9 mouse cellular contexts compared by ENCODE assay signal in genomic region chr9:58534766-58535165, GRCm38 (mm10). TPM values are rescaled to one million over a fixed set of nuclear protein-coding genes. Genes with fewer than 3 reads are reported as not detected.
A peak's percentile ranks its signal among the peaks of the same experiment; 100 is the strongest.
DNase-seq lines count a peak whose midpoint lies in the region; ATAC-seq and TF ChIP-seq lines count a peak whose summit lies in the region.
"Had no signal": no experiment of that assay in that cellular context is flagged by ENCODE, and none has a peak within 500 bp of the region (broad histone marks: within the 10 kb centered on the region; RNA-seq: fewer than 3 reads in every experiment).

No protein-coding gene starts in this region.

- no peak overlapping the region for H3K9ac ChIP-seq in hindbrain, postnatal 0 days (replicated peaks; ENCODE audit: low read length)

- peak; percentile 89 for TF ChIP-seq CTCF in layer of hippocampus, adult 2 months (conservative IDR thresholded peaks at IDR 0.05)
- peak; percentile 84 for TF ChIP-seq CTCF in hindbrain, postnatal 0 days (IDR thresholded peaks at IDR 0.05; ENCODE audit: low read depth)
- TF ChIP-seq CTCF in lung, adult 2 months (IDR thresholded peaks at IDR 0.05; ENCODE audit: insufficient read depth, low read length): 0 out of 2 replicates have a peak, but pooled peaks have one; percentile 5

- peaks cover 17% of the 10 kb centered on the region for H3K36me3 ChIP-seq in hindbrain, postnatal 0 days (ENCODE audit: insufficient read depth, low read length)

- H3K9me3 ChIP-seq in hindbrain, postnatal 0 days (ENCODE audit: low read length): no peaks in the 10 kb centered on the region

- no peak overlapping the region for H3K4me2 ChIP-seq in hindbrain, postnatal 0 days (ENCODE audit: low read depth, low read length)

- no peaks in the 10 kb centered on the region for H3K4me1 ChIP-seq in hindbrain, postnatal 0 days (ENCODE audit: insufficient read depth, low read length)
- no peaks in the 10 kb centered on the region for H3K4me1 ChIP-seq in lung, adult 2 months (ENCODE audit: control insufficient read depth, insufficient read depth, low read length)

- peak; percentile 58 to 72 for DNase-seq in layer of hippocampus, adult 2 months (ENCODE audit: low spot score in 2 of 2)
- no peak for DNase-seq in layer of hippocampus, postnatal 36 days
- DNase-seq in ZHBTc4 (ENCODE audit: low read depth, low spot score): peak; percentile 80
- DNase-seq in embryo, embryonic 10 days (ENCODE audit: low spot score): peak; percentile 89
- peak; percentile 88 for DNase-seq in hindbrain, postnatal 0 days (ENCODE audit: low spot score)
- DNase-seq in lung, adult 2 months: no peak
- no peak for DNase-seq in ovary, adult 18-20 months (ENCODE audit: low spot score)

- H3K4me3 ChIP-seq in layer of hippocampus, adult 2 months: no peak overlapping the region
- H3K4me3 ChIP-seq in hindbrain, postnatal 0 days (ENCODE audit: low read length): no peak overlapping the region
- no peak overlapping the region for H3K4me3 ChIP-seq in lung, adult 2 months (replicated peaks; ENCODE audit: extremely low read depth, low read depth, low read length)
- H3K4me3 ChIP-seq: erythroblast, embryonic 14.5 days had no signal

- no peak for TF ChIP-seq POLR2A in lung, adult 2 months (IDR thresholded peaks at IDR 0.05; ENCODE audit: borderline replicate concordance, extremely low read depth, low read depth, low read length)

- no peak overlapping the region for H3K27ac ChIP-seq in layer of hippocampus, adult 2 months
- H3K27ac ChIP-seq in hindbrain, postnatal 0 days: no peak overlapping the region

- WGBS in hindbrain, postnatal 0 days: 39% methylated on average over 1 of the region's 1 CpGs
- WGBS in lung, adult 2 months: 26% methylated on average over 1 of the region's 1 CpGs

- H3K27me3 ChIP-seq in hindbrain, postnatal 0 days (ENCODE audit: insufficient read depth, low read length): no peaks in the 10 kb centered on the region

- ATAC-seq in hindbrain, postnatal 0 days: no peak
- ATAC-seq in neutrophil, adult 5-6 weeks (ENCODE audit: extremely low read depth, insufficient number of reproducible peaks, low FRiP score, poor library complexity, severe bottlenecking): peak; percentile 59; the same call in 1 of the 2 replicates

RNA-seq across cellular contexts. Expression of gene Cd276, which starts 20.5 kb away (rescaled TPM):
- 1 to 10 TPM; 7.4 to 8.2 TPM for total RNA-seq in layer of hippocampus, adult 2 months (2021)
- 1 to 10 TPM; 5.8 to 6.0 TPM for total RNA-seq in layer of hippocampus, postnatal 36 days (2021)
- 23.1 and 27.2 TPM in 2 replicates for total RNA-seq in hindbrain, postnatal 0 days (2014; rRNA removed)
- 16.5 and 16.7 TPM in 2 replicates for polyA plus RNA-seq in hindbrain, postnatal 0 days (2015; fragmentation: Nextera tagmentation; extraction: Ambion mirVana)
- 6.8 and 8.8 TPM in 2 replicates for polyA plus RNA-seq in lung, adult 2 months (2012; rRNA removed)
- 0.37 and 2.9 TPM in 2 replicates for total RNA-seq in neutrophil, adult 5-6 weeks (2017)
- polyA plus RNA-seq: erythroblast, embryonic 14.5 days had no signal

RNA-seq across cellular contexts. Expression of gene Insyn1, which starts 46.4 kb away (rescaled TPM):
- 100 to 1,000 TPM; 236 to 254 TPM for total RNA-seq in layer of hippocampus, adult 2 months (2021)
- total RNA-seq in layer of hippocampus, postnatal 36 days (2021): 100 to 1,000 TPM; 232 to 236 TPM
- total RNA-seq in hindbrain, postnatal 0 days (2014; rRNA removed): 106 and 127 TPM in 2 replicates
- 7.4 and 8.7 TPM in 2 replicates for polyA plus RNA-seq in hindbrain, postnatal 0 days (2015; fragmentation: Nextera tagmentation; extraction: Ambion mirVana)
- 10.3 and 11.4 TPM in 2 replicates for polyA plus RNA-seq in lung, adult 2 months (2012; rRNA removed)
- not detected in 2 replicates for total RNA-seq in neutrophil, adult 5-6 weeks (2017)
- polyA plus RNA-seq: erythroblast, embryonic 14.5 days had no signal

RNA-seq across cellular contexts. Expression of gene Nptn, which starts 47.3 kb away (rescaled TPM):
- total RNA-seq in layer of hippocampus, adult 2 months (2021): 100 to 1,000 TPM; 834 to 835 TPM
- 100 to 1,000 TPM; 825 to 896 TPM for total RNA-seq in layer of hippocampus, postnatal 36 days (2021)
- total RNA-seq in hindbrain, postnatal 0 days (2014; rRNA removed): 598 and 874 TPM in 2 replicates
- polyA plus RNA-seq in hindbrain, postnatal 0 days (2015; fragmentation: Nextera tagmentation; extraction: Ambion mirVana): 267 and 268 TPM in 2 replicates
- 465 and 530 TPM in 2 replicates for polyA plus RNA-seq in lung, adult 2 months (2012; rRNA removed)
- 168 and 182 TPM in 2 replicates for total RNA-seq in neutrophil, adult 5-6 weeks (2017)

Comparison
In these comparisons a context has a peak if more than half of its experiments do, and no peak if none do; other contexts are left out.
1. DNase-seq: peak in layer of hippocampus, adult 2 months (2 of 2), ZHBTc4 (single experiment), embryo, embryonic 10 days (single experiment) and hindbrain, postnatal 0 days (single experiment); none in layer of hippocampus, postnatal 36 days (0 of 2), lung, adult 2 months (single experiment) and ovary, adult 18-20 months (single experiment).
2. CTCF ChIP-seq: peak in every context shown above with its lines; median percentile 89 in layer of hippocampus, adult 2 months; 84 in hindbrain, postnatal 0 days; 5 in lung, adult 2 months.
3. RNA of gene Insyn1, which starts 46.4 kb away (total RNA-seq): 236 to 254 TPM in layer of hippocampus, adult 2 months, 232 to 236 TPM in layer of hippocampus, postnatal 36 days and 106 to 127 TPM in hindbrain, postnatal 0 days; not detected in neutrophil, adult 5-6 weeks; every median in the first group is over 100 times any median in the second.